Mouse (Mus musculus) heart, embryonic 15.5 days (tissue): Measurements from ENCODE around the gene Drc7. TPM values are rescaled to one million over a fixed set of nuclear protein-coding genes. Genes with fewer than 3 reads are reported as not detected.

Experiments
- ATAC-seq: fragments of 200-750 bp; cut with Nextera tagmentation; replicated peaks from 2 replicates; pipeline ENCODE4 v1.8.0; 2017; ENCODE audit warnings: low read depth, moderate TSS enrichment; ENCODE audit not compliant: insufficient number of reproducible peaks, insufficient read depth, low FRiP score
- H3K27ac ChIP-seq: fragments of 300-500 bp; sonication (generic); 2 replicates; pipeline ENCODE4 v1.5.1; 2015; ENCODE audit warnings: mild to moderate bottlenecking, inconsistent platforms
- H3K27me3 ChIP-seq: fragments of 300-500 bp; sonication (generic); 2 replicates; pipeline ENCODE4 v1.6.1; 2015; ENCODE audit warnings: inconsistent platforms
- H3K36me3 ChIP-seq: fragments of 300-500 bp; sonication (generic); 2 replicates; pipeline ENCODE4 v1.6.1; 2015; ENCODE audit warnings: mild to moderate bottlenecking, inconsistent platforms
- H3K4me1 ChIP-seq: fragments of 300-500 bp; sonication (generic); replicated peaks from 2 replicates; pipeline ENCODE4 v1.6.1; 2015; ENCODE audit warnings: inconsistent platforms
- H3K4me2 ChIP-seq: fragments of 300-500 bp; sonication (generic); 2 replicates; pipeline ENCODE4 v1.6.1; 2015; ENCODE audit warnings: inconsistent platforms, mild to moderate bottlenecking, moderate library complexity
- H3K4me3 ChIP-seq: fragments of 300-500 bp; sonication (generic); 2 replicates; pipeline ENCODE4 v1.5.1; 2015; ENCODE audit warnings: mild to moderate bottlenecking, inconsistent platforms
- H3K9ac ChIP-seq: fragments of 300-500 bp; sonication (generic); 2 replicates; pipeline ENCODE4 v1.6.1; 2015; ENCODE audit warnings: mild to moderate bottlenecking, inconsistent platforms
- H3K9me3 ChIP-seq: fragments of 300-500 bp; sonication (generic); replicated peaks from 2 replicates; pipeline ENCODE4 v1.6.1; 2016; ENCODE audit warnings: inconsistent platforms
- WGBS: fragments of 180-500 bp; shearing (Covaris S2); methylation state at CpG from one replicate; pipeline ENCODE4 v1.1.7; 2015; ENCODE audit warnings: mixed read lengths; 5-methylcytosine and 5-hydroxymethylcytosine counted together
- polyA plus RNA-seq: library from polyadenylated mRNA; unstranded; fragments of >200 nt; fragmentation: Nextera tagmentation; extraction: Ambion mirVana; gene quantifications from 2 replicates; pipeline ENCODE4 v1.2.1, GENCODE M21; 2015

The Drc7 gene
- polyA plus RNA-seq, 1 experiment from 2014 or later: 0.04 TPM

- Histone ChIP-seq H3K4me1 (peaks cover 7% of the 10 kb centered on the region), H3K36me3 (no peaks in the 10 kb centered on the region), H3K27me3 (no peaks in the 10 kb centered on the region), H3K27ac (peak overlapping the region; percentile 33), H3K9me3 (no peaks in the 10 kb centered on the region), H3K4me2 (no peak overlapping the region), H3K4me3 (no peak overlapping the region), H3K9ac (no peak overlapping the region)
- ATAC-seq: no peak
- WGBS: 39% methylated on average over 6 of the region's 6 CpGs
Measured at GRCm38 (mm10) chr8:95059812-95060533, 5.1 kb downstream of the Drc7 start.

- ATAC-seq: no peak
- Histone ChIP-seq H3K4me3 (no peak overlapping the region), H3K4me1 (peaks cover 3% of the 10 kb centered on the region), H3K27ac (no peak overlapping the region), H3K4me2 (no peak overlapping the region), H3K36me3 (no peaks in the 10 kb centered on the region), H3K27me3 (no peaks in the 10 kb centered on the region), H3K9me3 (no peaks in the 10 kb centered on the region), H3K9ac (no peak overlapping the region)
- 79% methylated on average over 2 of the region's 2 CpGs for WGBS
Measured at GRCm38 (mm10) chr8:95064531-95064930, 9.6 kb downstream of the Drc7 start.

GRCm38 (mm10) chr8:95067582-95067981 is 12.7 kb downstream of the Drc7 start:
- Histone ChIP-seq H3K27me3 (no peaks in the 10 kb centered on the region), H3K27ac (no peak overlapping the region), H3K4me2 (no peak overlapping the region), H3K4me3 (no peak overlapping the region), H3K9me3 (no peaks in the 10 kb centered on the region), H3K36me3 (no peaks in the 10 kb centered on the region), H3K9ac (no peak overlapping the region), H3K4me1 (no peaks in the 10 kb centered on the region)
- 52% methylated on average over 3 of the region's 3 CpGs for WGBS
- no peak for ATAC-seq

- no peaks in the 10 kb centered on the region; the same call in 1 of the 2 replicates for H3K4me1 ChIP-seq
- ATAC-seq: no peak
- 75% methylated on average over 3 of the region's 3 CpGs for WGBS
- H3K27ac ChIP-seq: no peak overlapping the region
- no peak overlapping the region for H3K4me2 ChIP-seq
- H3K4me3 ChIP-seq: no peak overlapping the region
- no peaks in the 10 kb centered on the region for H3K9me3 ChIP-seq
- H3K9ac ChIP-seq: no peak overlapping the region
- no peaks in the 10 kb centered on the region for H3K27me3 ChIP-seq
- H3K36me3 ChIP-seq: no peaks in the 10 kb centered on the region
Measured at GRCm38 (mm10) chr8:95075504-95075903, 20.6 kb downstream of the Drc7 start.

- Histone ChIP-seq H3K9me3 (no peaks in the 10 kb centered on the region), H3K4me3 (no peak overlapping the region), H3K36me3 (no peaks in the 10 kb centered on the region), H3K9ac (no peak overlapping the region), H3K27ac (no peak overlapping the region), H3K27me3 (no peaks in the 10 kb centered on the region), H3K4me1 (no peaks in the 10 kb centered on the region; the same call in 1 of the 2 replicates), H3K4me2 (no peak overlapping the region)
- ATAC-seq: no peak
- WGBS: 75% methylated on average over 17 of the region's 17 CpGs
Measured at GRCm38 (mm10) chr8:95076151-95076550, 21.2 kb downstream of the Drc7 start.

- ATAC-seq: no peak
- H3K36me3 ChIP-seq: peaks cover 6% of the 10 kb centered on the region; the same call in 1 of the 2 replicates
- no peak overlapping the region for H3K27ac ChIP-seq
- WGBS: 73% methylated on average over 3 of the region's 3 CpGs
- no peak overlapping the region for H3K4me3 ChIP-seq
- no peak overlapping the region for H3K9ac ChIP-seq
- peaks cover 12% of the 10 kb centered on the region for H3K4me1 ChIP-seq
- no peaks in the 10 kb centered on the region for H3K27me3 ChIP-seq
- H3K4me2 ChIP-seq: no peak overlapping the region
- no peaks in the 10 kb centered on the region for H3K9me3 ChIP-seq
Measured at GRCm38 (mm10) chr8:95078055-95078454, 23.2 kb downstream of the Drc7 start.

- no peak overlapping the region for H3K4me2 ChIP-seq
- WGBS: 81% methylated on average over 4 of the region's 4 CpGs
- ATAC-seq: no peak
- H3K4me3 ChIP-seq: no peak overlapping the region
- peaks cover 6% of the 10 kb centered on the region; the same call in 1 of the 2 replicates for H3K36me3 ChIP-seq
- H3K27me3 ChIP-seq: no peaks in the 10 kb centered on the region
- no peaks in the 10 kb centered on the region for H3K9me3 ChIP-seq
- no peak overlapping the region for H3K9ac ChIP-seq
- H3K27ac ChIP-seq: no peak overlapping the region
- H3K4me1 ChIP-seq: peaks cover 12% of the 10 kb centered on the region
Measured at GRCm38 (mm10) chr8:95079305-95079704, 24.4 kb downstream of the Drc7 start.

- peak; percentile 95 for ATAC-seq
- H3K4me3 ChIP-seq: peak within 1 kb of the TSS; percentile 90
- peaks cover 6% of the 10 kb centered on the region; the same call in 1 of the 2 replicates for H3K36me3 ChIP-seq
- peak within 1 kb of the TSS; percentile 93 for H3K4me2 ChIP-seq
- H3K27ac ChIP-seq: peak within 1 kb of the TSS; percentile 80
- peaks cover 12% of the 10 kb centered on the region for H3K4me1 ChIP-seq
- under 1% methylated on average over 47 of the region's 47 CpGs for WGBS
- no peaks in the 10 kb centered on the region for H3K27me3 ChIP-seq
- H3K9me3 ChIP-seq: no peaks in the 10 kb centered on the region
- peak within 1 kb of the TSS; percentile 73 for H3K9ac ChIP-seq
Measured at GRCm38 (mm10) chr8:95080381-95081341, 25.8 kb downstream of the Drc7 start, which contains the start of gene Katnb1. Gene Katnb1 (plus strand): TSS chr8:95081186.

- Histone ChIP-seq H3K4me1 (peaks cover 12% of the 10 kb centered on the region), H3K4me2 (peak overlapping the region; percentile 93), H3K9ac (peak overlapping the region; percentile 73), H3K27ac (peak overlapping the region; percentile 70), H3K4me3 (peak overlapping the region; percentile 90), H3K36me3 (peaks cover 8% of the 10 kb centered on the region; the same call in 1 of the 2 replicates), H3K9me3 (no peaks in the 10 kb centered on the region), H3K27me3 (no peaks in the 10 kb centered on the region)
- ATAC-seq: no peak
- 5% methylated on average over 11 of the region's 11 CpGs for WGBS
Measured at GRCm38 (mm10) chr8:95081650-95082049, 26.7 kb downstream of the Drc7 start.

GRCm38 (mm10) chr8:95084261-95084660 is 29.4 kb downstream of the Drc7 start:
- Histone ChIP-seq H3K9ac (no peak overlapping the region), H3K36me3 (peaks cover 13% of the 10 kb centered on the region; the same call in 1 of the 2 replicates)

GRCm38 (mm10) chr8:95084744-95085431 is 30.0 kb downstream of the Drc7 start:
- H3K27me3 ChIP-seq: no peaks in the 10 kb centered on the region
- peaks cover 12% of the 10 kb centered on the region for H3K4me1 ChIP-seq
- H3K4me3 ChIP-seq: no peak overlapping the region
- H3K27ac ChIP-seq: no peak overlapping the region
- H3K36me3 ChIP-seq: peaks cover 14% of the 10 kb centered on the region; the same call in 1 of the 2 replicates
- H3K9me3 ChIP-seq: no peaks in the 10 kb centered on the region
- H3K4me2 ChIP-seq: no peak overlapping the region
- no peak for ATAC-seq
- no peak overlapping the region for H3K9ac ChIP-seq
- 77% methylated on average over 10 of the region's 10 CpGs for WGBS

More at GRCm38 (mm10) chr8:95084261-95084660, 29.4 kb downstream of the Drc7 start:
- no peak overlapping the region for H3K27ac ChIP-seq
- no peak overlapping the region for H3K4me3 ChIP-seq
- WGBS: 86% methylated on average over 4 of the region's 4 CpGs
- H3K4me2 ChIP-seq: no peak overlapping the region
- H3K9me3 ChIP-seq: no peaks in the 10 kb centered on the region
- no peak for ATAC-seq
- H3K4me1 ChIP-seq: peaks cover 12% of the 10 kb centered on the region
- H3K27me3 ChIP-seq: no peaks in the 10 kb centered on the region
